Mouse (Mus musculus) forebrain, embryonic 11.5 days (tissue): ENCODE data around the gene Top2b. TPM values are rescaled to one million over a fixed set of nuclear protein-coding genes. Genes with fewer than 3 reads are reported as not detected.
A peak's percentile ranks its signal among the peaks of the same experiment; 100 is the strongest.

Source experiments
- ATAC-seq: fragments of 200-750 bp; cut with Nextera tagmentation; replicated peaks from 2 replicates; pipeline ENCODE4 v1.8.0; 2017; ENCODE audit warnings: moderate TSS enrichment; ENCODE audit not compliant: low FRiP score
- DNase-seq: peaks from one replicate; pipeline ENCODE4 v3.0.0-alpha.2; 2017; ENCODE audit warnings: low spot score
- H3K27ac ChIP-seq: fragments of 300-500 bp; sonication (generic); 2 replicates; pipeline ENCODE4 v1.5.1; 2014; ENCODE audit warnings: low read depth, low read length
- H3K27me3 ChIP-seq: fragments of 300-500 bp; sonication (generic); 2 replicates; pipeline ENCODE4 v1.6.1; 2014; ENCODE audit warnings: mild to moderate bottlenecking, low read length, mixed read lengths; ENCODE audit not compliant: control insufficient read depth, insufficient read depth
- H3K36me3 ChIP-seq: fragments of 300-500 bp; sonication (generic); 2 replicates; pipeline ENCODE4 v1.6.1; 2014; ENCODE audit warnings: mild to moderate bottlenecking, low read length, moderate library complexity, mixed read lengths; ENCODE audit not compliant: control insufficient read depth, insufficient read depth
- H3K4me1 ChIP-seq: fragments of 300-500 bp; sonication (generic); replicated peaks from 2 replicates; pipeline ENCODE4 v1.6.1; 2014; ENCODE audit warnings: low read length, mixed read lengths; ENCODE audit not compliant: control insufficient read depth, insufficient read depth
- H3K4me2 ChIP-seq: fragments of 300-500 bp; sonication (generic); 2 replicates; pipeline ENCODE4 v1.6.1; 2014; ENCODE audit warnings: low read depth, mild to moderate bottlenecking, low read length, moderate library complexity, mixed read lengths; ENCODE audit not compliant: severe bottlenecking
- H3K4me3 ChIP-seq: fragments of 300-500 bp; sonication (generic); 2 replicates; pipeline ENCODE4 v1.5.1; 2014; ENCODE audit warnings: low read depth, low read length
- H3K9ac ChIP-seq: fragments of 300-500 bp; sonication (generic); 2 replicates; pipeline ENCODE4 v1.6.1; 2014; ENCODE audit warnings: low read length
- H3K9me3 ChIP-seq: fragments of 300-500 bp; sonication (generic); 2 replicates; pipeline ENCODE4 v1.6.1; 2016; ENCODE audit warnings: low read length, mixed read lengths; ENCODE audit not compliant: control insufficient read depth
- WGBS: fragments of 180-500 bp; shearing (Covaris S2); extraction: QIAGEN DNeasy Blood & Tissue Kit; methylation state at CpG from one replicate; pipeline ENCODE4 v1.1.7; 2014; 5-methylcytosine and 5-hydroxymethylcytosine counted together
- polyA plus RNA-seq: library from polyadenylated mRNA; unstranded; fragments of >200 nt; fragmentation: Nextera tagmentation; extraction: Ambion mirVana; gene quantifications from 2 replicates; pipeline ENCODE4 v1.2.1, GENCODE M21; 2014

Top2b gene
- polyA plus RNA-seq, 1 experiment from 2014 or later: 174 TPM

DNA sequence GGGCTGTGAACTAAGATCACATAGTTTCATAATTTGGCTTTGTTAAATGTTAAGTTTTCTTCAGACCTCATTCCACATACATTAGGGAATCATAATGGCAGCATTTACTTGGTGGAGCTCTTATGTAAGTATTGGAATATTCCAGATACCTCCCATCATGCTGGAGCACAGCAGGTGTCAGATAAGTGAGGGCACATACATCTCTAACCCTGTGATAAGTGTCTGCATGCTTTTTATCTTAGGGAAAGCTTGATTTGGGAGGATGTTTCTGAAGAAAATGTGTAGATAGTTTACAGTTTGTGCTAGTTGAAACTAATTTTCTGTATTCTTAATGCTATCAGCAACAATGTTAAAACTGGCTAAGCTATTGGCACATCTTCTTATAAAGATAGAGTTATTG is 8.2 kb downstream of the Top2b start:
- Histone ChIP-seq H3K4me3 (no peak overlapping the region), H3K36me3 (no peaks in the 10 kb centered on the region; the same call in 1 of the 2 replicates), H3K27me3 (no peaks in the 10 kb centered on the region), H3K4me2 (no peak overlapping the region), H3K9ac (no peak overlapping the region), H3K4me1 (no peaks in the 10 kb centered on the region; the same call in 1 of the 2 replicates), H3K9me3 (no peaks in the 10 kb centered on the region), H3K27ac (no peak overlapping the region)
- no peak for DNase-seq
- no peak for ATAC-seq

DNA sequence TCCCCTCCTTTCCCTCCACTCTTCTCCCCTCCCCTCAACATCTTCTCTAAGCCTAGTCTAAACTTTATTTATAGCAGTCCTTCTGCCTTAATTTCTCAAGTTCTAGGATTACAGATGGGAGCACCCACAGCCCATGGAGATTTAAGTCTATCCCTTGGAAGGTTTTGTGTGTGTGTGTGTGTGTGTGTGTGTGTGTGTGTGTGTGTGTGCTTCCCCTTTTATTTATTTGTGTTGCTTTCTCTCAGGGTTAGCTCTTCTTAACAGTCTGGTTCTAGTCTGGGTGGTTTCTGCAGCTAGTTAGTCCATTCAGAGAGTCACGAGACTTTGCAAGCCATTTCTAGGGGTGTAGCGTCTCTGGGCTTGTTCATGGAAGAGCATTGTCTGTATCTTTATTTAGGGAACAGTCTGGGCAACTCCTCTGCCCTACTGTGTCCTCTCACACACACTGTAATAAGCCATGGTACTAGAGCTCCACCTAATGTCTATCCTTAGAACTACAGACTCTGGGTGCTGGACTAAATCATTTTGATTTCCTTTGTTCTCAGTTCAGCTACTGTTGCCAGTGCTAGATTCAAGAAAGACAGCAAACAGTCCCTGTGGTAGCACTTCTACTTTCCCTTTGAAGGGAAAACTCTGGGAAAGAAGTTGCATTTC is 15.1 kb downstream of the Top2b start:
- DNase-seq: peak; percentile 51
- H3K4me3 ChIP-seq: no peak overlapping the region
- WGBS: 8% methylated on average over 2 of the region's 2 CpGs
- peak; percentile 90 for ATAC-seq
- H3K27ac ChIP-seq: no peak overlapping the region
- no peaks in the 10 kb centered on the region for H3K36me3 ChIP-seq
- no peaks in the 10 kb centered on the region for H3K27me3 ChIP-seq
- no peaks in the 10 kb centered on the region for H3K4me1 ChIP-seq
- H3K9me3 ChIP-seq: no peaks in the 10 kb centered on the region
- no peak overlapping the region for H3K4me2 ChIP-seq
- H3K9ac ChIP-seq: no peak overlapping the region; the same call in 1 of the 2 replicates

- no peaks in the 10 kb centered on the region for H3K9me3 ChIP-seq
- no peaks in the 10 kb centered on the region for H3K4me1 ChIP-seq
- DNase-seq: no peak
- H3K27ac ChIP-seq: no peak overlapping the region
- no peak overlapping the region for H3K9ac ChIP-seq
- H3K4me2 ChIP-seq: no peak overlapping the region
- WGBS: 77% methylated on average over 1 of the region's 1 CpGs
- ATAC-seq: no peak
- H3K4me3 ChIP-seq: no peak overlapping the region
- no peaks in the 10 kb centered on the region for H3K36me3 ChIP-seq
- no peaks in the 10 kb centered on the region for H3K27me3 ChIP-seq
These were observed 19.8 kb downstream of the Top2b start for GRCm38 (mm10) chr14:16384783-16385182.

GRCm38 (mm10) chr14:16405187-16405586 is 40.2 kb downstream of the Top2b start:
- Histone ChIP-seq H3K4me2 (no peak overlapping the region), H3K27me3 (no peaks in the 10 kb centered on the region), H3K36me3 (peaks cover 7% of the 10 kb centered on the region; the same call in 1 of the 2 replicates), H3K4me1 (no peaks in the 10 kb centered on the region), H3K27ac (no peak overlapping the region), H3K9me3 (no peaks in the 10 kb centered on the region), H3K4me3 (no peak overlapping the region), H3K9ac (no peak overlapping the region)
- DNase-seq: no peak
- WGBS: 93% methylated on average over 4 of the region's 4 CpGs
- ATAC-seq: no peak

DNA sequence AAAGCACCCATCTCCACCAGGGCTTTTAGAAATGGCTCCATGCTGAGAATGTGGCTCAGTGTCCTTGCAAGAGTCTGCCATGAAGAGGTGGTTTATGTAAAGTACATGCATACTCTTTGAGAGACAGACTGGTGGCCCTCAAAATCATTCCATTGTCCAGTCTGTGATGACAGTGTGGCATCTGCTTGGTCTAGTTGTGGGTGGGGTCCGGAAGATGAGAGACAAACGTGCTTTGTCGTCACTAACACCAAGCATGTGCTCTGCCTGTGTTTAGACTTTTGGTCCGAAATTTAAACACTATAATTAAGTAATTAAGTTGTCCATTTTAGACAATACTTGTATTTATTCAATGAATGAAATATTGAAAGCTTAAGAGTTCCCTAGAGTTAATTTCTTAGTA is 49.2 kb downstream of the Top2b start:
- no peak for DNase-seq
- no peak for ATAC-seq
- WGBS: 80% methylated on average over 4 of the region's 4 CpGs
- Histone ChIP-seq H3K36me3 (peaks cover 2% of the 10 kb centered on the region; the same call in 1 of the 2 replicates), H3K4me2 (no peak overlapping the region), H3K4me1 (no peaks in the 10 kb centered on the region), H3K27ac (no peak overlapping the region), H3K27me3 (no peaks in the 10 kb centered on the region), H3K9ac (no peak overlapping the region), H3K9me3 (no peaks in the 10 kb centered on the region), H3K4me3 (no peak overlapping the region)

DNA sequence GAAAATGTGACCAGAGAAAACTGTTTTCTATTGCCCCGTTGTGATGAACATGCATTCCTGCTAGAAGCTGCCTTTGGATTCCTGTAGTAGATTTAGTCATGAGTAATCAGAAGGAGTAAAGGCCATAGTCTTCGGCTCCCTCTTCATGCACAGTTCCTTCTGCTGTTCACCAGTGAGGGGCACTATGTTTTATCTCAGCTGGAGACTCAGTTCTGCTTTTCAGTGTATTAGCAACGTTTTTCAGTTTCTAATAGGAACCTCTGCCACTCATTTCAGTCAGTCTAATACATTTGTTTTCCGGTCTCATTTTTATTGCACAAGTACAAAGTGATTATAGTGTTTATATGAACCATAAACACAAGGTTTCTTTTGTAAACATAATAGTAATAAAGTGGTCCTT is 62.6 kb downstream of the Top2b start:
- Histone ChIP-seq H3K4me2 (no peak overlapping the region), H3K36me3 (peaks cover 3% of the 10 kb centered on the region; the same call in 1 of the 2 replicates), H3K9ac (no peak overlapping the region), H3K4me1 (no peaks in the 10 kb centered on the region), H3K4me3 (no peak overlapping the region), H3K9me3 (no peaks in the 10 kb centered on the region), H3K27me3 (no peaks in the 10 kb centered on the region), H3K27ac (no peak overlapping the region)
- DNase-seq (no peak), ATAC-seq (no peak)
- WGBS: 80% methylated on average over 4 of the region's 4 CpGs

DNA sequence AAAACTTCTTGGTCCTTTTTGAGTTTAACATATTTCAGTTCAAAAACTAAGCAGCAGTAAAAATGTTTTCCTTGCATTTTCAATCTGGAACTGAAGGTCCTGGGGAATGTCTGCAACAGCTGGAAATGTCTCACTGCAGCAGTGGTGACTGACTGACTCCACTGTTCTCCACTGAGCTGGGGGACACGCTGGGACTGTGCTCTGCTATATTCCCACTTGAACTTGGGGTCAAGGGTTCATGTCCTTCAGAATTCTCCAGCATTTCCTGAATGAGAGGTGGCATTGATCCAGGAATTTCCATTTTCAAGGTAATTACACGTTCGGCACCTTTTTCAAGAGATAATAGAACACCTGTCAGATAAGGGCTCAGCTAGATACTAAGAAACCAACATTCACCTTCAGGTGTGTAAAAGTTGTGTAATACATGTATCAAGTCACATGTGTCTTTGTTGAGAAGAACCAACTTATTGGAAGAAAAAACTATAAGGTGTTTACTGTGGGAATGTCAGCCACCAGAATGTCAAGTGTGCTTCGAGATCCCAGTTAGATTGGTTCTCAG is 67.0 kb downstream of the Top2b start:
- Histone ChIP-seq H3K4me3 (no peak overlapping the region), H3K4me2 (no peak overlapping the region), H3K36me3 (peaks cover 3% of the 10 kb centered on the region; the same call in 1 of the 2 replicates), H3K9me3 (no peaks in the 10 kb centered on the region), H3K27me3 (no peaks in the 10 kb centered on the region), H3K27ac (no peak overlapping the region), H3K4me1 (no peaks in the 10 kb centered on the region), H3K9ac (no peak overlapping the region)
- 84% methylated on average over 4 of the region's 4 CpGs for WGBS
- ATAC-seq (no peak), DNase-seq (no peak)

DNA sequence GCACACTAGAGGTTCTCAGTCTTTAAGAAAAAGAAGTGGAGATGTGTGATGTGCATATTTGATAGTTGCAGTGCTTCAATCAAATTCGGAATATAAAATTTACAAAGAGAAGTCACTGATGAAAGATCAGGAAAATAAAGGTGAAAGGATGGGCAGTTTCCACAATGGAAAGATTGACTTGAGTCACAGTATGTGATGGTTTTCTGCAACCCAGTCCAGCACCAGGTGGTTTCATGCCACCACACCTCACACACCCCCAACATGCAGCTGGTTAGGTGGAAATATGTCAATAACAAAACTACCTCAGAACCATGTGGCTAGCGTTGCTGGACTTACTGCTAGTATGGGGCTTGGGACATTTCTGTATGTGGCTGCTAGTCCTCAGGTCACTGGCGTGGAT is 67.6 kb downstream of the Top2b start:
- 90% methylated on average over 3 of the region's 3 CpGs for WGBS
- Histone ChIP-seq H3K4me3 (no peak overlapping the region), H3K27ac (no peak overlapping the region), H3K36me3 (peaks cover 3% of the 10 kb centered on the region; the same call in 1 of the 2 replicates), H3K27me3 (no peaks in the 10 kb centered on the region), H3K9ac (no peak overlapping the region), H3K4me1 (no peaks in the 10 kb centered on the region), H3K4me2 (no peak overlapping the region), H3K9me3 (no peaks in the 10 kb centered on the region)
- ATAC-seq: no peak
- no peak for DNase-seq

- H3K36me3 ChIP-seq: peaks cover 3% of the 10 kb centered on the region; the same call in 1 of the 2 replicates
- WGBS: 81% methylated on average over 2 of the region's 2 CpGs
- ATAC-seq: no peak
These were observed 68.2 kb downstream of the Top2b start for GRCm38 (mm10) chr14:16433206-16433605.

More at GRCm38 (mm10) chr14:16433206-16433605, 68.2 kb downstream of the Top2b start:
- H3K4me3 ChIP-seq: no peak overlapping the region
- no peak for DNase-seq
- no peak overlapping the region for H3K9ac ChIP-seq
- H3K27ac ChIP-seq: no peak overlapping the region
- H3K9me3 ChIP-seq: no peaks in the 10 kb centered on the region
- H3K4me2 ChIP-seq: no peak overlapping the region
- no peaks in the 10 kb centered on the region for H3K27me3 ChIP-seq
- no peaks in the 10 kb centered on the region for H3K4me1 ChIP-seq
